Mouse (Mus musculus): ENCODE measurements at regions not wholly inside any gene's neighbourhood (a gene's known extent, or its start where the extent isn't known, plus 50 kb on each side); places are given as distances from the start of the nearest gene placed in this dataset.
"Not testable (repeated sequence)": the region's sequence is repeated elsewhere in the genome, so short reads cannot be mapped to it uniquely, and the experiment has no call there.

DNA sequence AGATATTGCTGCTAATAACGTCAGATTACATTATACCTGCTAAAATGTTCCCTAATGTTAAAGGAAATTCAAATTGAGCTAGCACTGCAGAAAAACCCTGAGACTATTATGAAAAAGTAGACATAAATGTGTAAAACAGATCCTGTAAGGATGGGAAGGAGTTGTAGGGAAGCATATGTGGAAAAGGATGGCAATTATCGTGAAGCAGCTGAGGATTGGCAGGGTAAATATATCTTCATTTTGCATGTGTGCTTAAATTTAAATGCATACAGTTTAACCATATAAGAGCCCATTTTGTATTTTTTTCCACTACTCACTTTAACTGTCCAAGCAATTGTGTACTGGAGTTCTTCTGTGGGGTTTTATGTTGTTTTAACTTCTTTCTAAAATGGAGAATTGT is 1751.9 kb downstream of the Cntnap5b start:
- DNase-seq (ENCODE audit: low read depth, low spot score): peak; percentile 4

DNA sequence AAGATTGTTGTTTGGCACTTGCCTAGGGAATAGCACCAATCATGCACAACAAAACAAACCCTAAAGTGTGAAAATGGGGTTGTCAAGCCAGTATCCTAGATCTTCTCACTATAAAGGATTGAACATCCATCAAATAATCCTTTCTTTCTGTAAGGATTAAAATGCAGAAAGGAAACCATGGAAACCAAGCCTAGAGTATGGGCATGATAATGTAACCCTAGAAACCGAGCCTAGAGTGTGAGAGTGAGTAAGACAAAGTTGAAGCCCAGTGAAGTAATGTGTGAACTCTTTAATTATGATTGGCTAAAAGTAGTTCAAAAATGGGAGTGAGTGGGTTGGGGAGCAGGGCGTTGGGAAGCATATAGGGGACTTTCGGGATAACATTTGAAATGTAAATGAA is 1757.4 kb downstream of the Cntnap5b start:
- peak; percentile 6 for DNase-seq (ENCODE audit: low read depth, low spot score)

DNA sequence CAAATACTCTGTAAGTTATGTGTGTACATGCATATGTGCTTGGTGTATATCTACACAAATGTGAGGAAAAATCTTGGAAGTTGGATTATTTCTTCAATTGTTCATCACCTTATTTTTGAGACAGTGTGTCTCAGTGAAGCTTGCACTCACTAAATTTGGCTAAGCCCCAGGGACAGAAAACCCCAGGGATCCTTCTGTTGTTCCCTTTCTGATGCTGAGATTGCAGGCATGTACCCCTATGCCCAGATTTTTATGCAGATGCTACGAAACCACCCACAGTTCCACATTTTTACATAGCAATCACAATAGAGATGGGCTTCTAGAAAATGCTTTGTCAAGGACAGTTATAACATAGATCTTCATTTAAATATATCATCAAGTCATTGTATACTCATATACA is 1799.7 kb downstream of the Cntnap5b start:
- DNase-seq (ENCODE audit: low read depth, low spot score): peak; percentile 23

DNA sequence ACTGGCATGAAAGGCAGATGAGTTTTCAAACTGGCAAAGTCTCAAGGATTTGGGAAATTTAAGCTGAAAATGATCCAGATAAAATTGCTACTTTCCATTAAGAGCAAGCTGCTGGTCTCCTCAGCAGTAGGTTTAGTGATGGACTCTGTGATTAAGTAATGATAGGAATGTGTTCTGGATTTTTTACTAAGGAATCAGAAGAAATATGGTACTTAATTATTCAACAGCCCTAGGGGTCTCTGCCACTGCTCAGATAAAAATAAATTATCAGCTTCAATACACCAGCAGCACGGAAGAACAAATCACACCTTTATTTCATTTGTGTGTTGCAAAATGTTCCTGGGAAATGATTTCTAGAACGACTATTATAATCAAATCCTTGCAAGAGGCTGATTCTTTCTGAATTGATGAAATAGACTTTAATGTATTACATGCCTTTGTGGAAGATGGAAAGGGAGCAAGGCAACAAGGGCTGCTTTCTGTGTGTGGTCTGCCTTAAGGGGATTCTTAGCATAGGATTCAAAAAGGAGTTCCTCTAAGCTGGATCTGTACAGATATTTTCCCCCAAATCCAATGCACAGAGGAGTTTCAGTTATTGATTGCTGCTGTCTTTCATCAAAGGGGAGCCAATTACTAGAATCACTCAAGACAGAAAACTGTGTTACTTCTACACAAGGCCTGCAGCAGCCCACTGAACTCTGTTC is 1812.9 kb downstream of the Cntnap5b start:
- peak; percentile 31 for DNase-seq (ENCODE audit: low read depth, low spot score)

DNA sequence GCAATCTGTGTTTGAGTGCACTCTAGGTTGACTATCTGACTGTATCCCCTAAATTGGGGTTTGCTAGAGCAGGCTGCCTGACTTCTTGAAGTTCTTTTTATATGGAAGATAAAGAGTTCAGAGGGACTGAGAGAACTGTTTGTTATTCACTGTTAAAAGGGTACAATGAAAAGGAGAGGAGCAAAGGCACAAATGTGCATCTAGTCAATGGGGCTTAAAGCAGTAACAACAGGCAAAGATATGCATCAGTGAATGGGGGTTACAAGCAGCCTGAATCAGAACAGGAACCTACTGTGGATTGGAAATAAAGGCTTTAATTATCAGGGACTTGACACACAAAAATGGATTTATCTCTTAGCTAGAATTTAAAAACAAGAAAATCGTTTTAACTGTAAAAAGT is 1855.9 kb downstream of the Cntnap5b start:
- DNase-seq (ENCODE audit: low read depth, low spot score): no peak

DNA sequence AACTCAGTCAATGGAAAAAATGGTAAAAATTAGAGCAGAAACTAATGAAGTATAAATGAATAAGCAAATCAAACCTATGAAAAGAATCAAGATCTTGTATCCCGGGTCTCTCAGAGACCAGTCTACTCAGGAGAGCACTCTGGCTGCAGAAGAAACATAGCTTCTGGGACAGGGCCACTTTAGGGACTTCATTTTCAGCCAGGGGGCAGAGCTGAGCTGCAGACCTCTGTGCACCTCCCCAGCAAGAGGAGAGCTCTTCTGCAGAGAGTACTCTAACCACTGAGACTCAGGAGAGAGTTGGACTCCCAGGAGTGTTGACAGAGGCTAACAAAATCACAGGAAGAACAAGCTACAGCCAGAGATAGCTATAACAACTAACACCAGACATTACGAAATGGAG is 1856.4 kb downstream of the Cntnap5b start:
- no peak for DNase-seq (ENCODE audit: low read depth, low spot score)

DNA sequence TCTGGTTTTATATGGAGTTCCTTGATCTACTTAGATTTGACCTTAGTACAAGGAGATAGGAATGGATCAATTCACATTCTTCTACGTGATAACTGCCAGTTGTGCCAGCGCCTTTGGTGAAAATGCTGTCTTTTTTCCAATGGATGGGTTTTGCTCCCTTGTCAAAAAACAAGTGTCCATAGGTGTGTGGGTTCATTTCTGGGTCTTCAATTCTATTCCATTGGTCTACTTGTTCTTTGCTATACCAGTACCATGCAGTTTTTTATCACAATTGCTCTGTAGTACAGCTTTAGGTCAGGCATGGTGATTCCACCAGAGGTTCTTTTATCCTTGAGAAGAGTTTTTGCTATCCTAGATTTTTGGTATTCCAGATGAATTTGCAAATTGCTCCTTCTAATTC is 1891.7 kb downstream of the Cntnap5b start:
- not testable (repeated sequence) for DNase-seq (ENCODE audit: low read depth, low spot score)

DNA sequence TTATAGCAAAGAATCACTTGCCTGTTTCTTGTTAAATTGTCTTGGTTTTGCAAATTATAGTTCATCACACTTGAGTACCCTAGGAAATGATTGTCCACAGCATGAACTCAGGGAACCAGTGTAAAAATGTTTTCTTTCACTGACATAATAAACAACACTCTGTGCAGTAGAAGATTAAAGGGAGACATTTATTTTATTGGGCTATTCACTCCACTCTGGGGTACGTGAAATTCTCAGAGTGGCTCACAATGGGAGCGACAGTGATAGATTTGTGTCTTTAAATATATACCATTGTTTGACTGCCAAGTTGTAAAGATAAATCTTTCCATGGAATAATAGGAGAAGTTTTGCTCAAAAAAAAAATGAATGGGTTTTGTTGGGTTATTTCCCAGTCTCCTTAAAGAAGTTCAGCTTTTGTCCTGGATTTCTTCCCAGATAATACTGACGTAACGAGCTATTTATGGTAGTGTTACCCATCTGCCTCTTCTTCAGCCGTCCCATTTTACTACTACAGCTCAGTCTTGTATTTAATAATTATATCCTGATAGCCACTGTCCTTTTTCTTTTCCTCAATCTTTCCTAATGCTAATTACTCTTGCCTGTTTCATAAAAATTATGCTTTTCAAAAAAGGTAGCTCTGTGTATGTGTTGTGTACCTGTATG is 1911.3 kb downstream of the Cntnap5b start:
- peak; percentile 37 for DNase-seq (ENCODE audit: low read depth, low spot score)

DNA sequence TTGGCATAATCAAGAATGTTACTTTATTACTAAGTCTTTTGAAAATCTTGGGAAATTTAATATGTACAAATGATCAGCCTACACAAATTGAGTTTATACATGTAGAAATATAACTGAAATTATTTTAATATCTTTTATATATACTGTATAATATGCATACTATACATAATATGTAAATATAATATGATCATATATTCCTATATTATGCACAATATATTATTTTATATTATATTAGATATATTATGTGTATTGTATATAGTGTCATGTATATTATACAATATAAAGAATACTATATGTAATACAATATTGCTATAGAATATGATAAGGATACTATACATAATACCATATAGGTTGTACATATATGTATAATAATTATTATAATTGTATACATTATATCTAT is 1912.4 kb downstream of the Cntnap5b start:
- DNase-seq (ENCODE audit: low read depth, low spot score): no peak
